Mouse (Mus musculus): ENCODE results near the gene Pdzd11.

The Pdzd11 gene

DNA sequence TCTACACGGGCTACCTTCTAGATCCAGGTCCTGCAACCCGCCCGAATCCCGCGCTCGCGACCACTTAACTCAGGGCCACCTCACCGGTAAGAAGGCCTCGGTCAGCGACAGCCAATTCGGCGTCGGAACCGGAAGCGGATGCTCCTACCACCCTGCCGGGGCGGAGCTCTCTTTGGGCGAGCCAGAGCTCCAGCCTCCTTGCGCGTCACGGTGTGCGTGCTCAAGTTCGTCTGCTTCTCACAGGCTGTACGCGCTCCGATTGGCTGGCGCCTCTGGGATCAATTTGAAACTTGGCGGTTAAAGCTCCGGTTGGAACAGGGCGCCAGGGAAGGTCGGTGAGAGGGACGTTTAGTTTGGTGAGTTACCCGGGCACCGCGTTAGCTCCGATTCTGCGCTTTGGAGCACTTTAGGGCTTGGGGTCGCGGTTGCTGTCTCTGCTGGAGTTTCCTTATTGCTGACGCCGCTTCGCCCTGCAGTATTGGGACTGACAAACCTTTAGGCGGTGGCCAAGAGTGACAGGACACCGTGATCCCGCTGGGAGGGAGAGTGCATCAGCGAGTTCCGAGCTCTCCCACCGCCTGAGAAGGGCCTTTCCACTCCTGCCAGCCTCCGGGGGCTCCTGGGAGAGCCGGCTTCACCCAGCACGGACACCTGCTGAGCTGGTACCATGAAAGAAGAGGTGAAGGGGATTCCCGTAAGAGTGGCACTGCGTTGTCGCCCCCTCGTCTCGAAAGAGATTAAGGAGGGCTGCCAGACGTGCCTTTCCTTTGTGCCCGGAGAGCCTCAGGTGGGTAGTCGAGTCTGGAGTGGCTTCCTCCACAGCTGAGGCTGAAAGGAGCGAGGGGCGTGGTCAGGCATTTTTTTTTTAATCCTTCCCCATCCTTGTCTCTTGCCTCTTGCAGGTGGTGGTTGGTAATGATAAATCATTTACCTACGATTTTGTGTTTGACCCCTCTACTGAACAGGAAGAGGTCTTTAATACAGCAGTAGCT lies at the start of gene Pdzd11:
Gene Pdzd11 (minus strand): TSS at position 767 of the 992 bp plus-strand sequence.
- DNase-seq (ENCODE audit: low read depth): peak; percentile 94

GRCm38 (mm10) chrX:100664825-100665224 lies 38.5 kb upstream of the Pdzd11 start:
- DNase-seq (ENCODE audit: low read depth): no peak

DNA sequence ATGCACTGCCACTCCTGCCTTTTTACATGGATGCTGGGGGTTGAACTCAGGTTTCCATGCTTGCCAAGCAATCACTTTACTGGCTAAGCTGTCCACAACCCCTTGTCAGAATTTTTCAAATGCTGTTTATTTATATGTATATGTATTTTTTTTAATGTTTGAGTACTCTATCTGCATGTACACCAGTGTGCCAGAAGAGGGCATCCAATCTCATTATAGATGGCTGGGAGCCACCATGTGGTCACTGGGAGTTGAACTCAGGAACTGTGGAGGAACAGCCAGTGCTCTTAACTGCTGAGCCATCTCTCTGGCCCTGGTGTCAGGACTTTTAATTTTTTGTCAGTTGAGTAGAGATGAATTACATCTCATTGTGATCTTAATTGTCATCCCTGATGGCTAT lies 26.5 kb upstream of the Pdzd11 start:
- DNase-seq (ENCODE audit: low read depth): peak; percentile 15

DNA sequence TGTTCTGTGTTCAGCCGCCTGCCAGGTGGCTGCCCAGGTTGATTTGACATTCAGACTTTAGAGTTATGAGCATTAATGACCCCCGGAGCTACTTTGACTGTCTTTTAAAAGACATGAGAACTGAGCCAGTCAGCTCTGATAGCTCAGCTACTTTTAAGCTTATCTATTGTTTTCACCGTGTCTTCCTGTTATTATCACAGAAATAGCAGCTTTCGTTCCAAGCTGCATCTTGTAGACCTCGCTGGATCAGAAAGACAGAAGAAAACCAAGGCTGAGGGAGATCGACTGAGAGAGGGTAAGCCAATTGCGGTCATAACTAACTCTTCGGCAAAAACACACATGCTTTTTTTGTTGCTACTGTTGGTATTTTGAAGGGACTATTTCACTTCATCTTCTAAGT lies 12.1 kb upstream of the Pdzd11 start:
- DNase-seq (ENCODE audit: low read depth): no peak

- no peak for DNase-seq (ENCODE audit: low read depth)
Observed at GRCm38 (mm10) chrX:100629076-100629475, 2.7 kb upstream of the Pdzd11 start.

DNA sequence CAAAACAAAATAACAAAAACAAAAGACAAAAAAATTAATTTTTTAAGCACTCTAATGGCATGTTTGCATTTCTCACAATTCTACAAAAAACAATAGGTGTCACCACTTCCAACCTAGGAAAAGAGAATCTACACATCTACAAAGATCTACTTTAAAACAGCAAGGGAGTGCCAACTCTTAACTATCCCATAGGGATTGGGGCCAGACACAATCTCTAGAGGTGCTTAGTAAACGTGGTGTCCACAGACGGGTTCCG lies 894 bp downstream of the Pdzd11 start, which contains the start of gene Kif4:
Gene Kif4 (plus strand): TSS at position 192 of the 256 bp plus-strand sequence.
- no peak for DNase-seq (ENCODE audit: low read depth)

- DNase-seq (ENCODE audit: low read depth): peak; percentile 30
Observed at GRCm38 (mm10) chrX:100625146-100625545, 1.2 kb downstream of the Pdzd11 start.

DNA sequence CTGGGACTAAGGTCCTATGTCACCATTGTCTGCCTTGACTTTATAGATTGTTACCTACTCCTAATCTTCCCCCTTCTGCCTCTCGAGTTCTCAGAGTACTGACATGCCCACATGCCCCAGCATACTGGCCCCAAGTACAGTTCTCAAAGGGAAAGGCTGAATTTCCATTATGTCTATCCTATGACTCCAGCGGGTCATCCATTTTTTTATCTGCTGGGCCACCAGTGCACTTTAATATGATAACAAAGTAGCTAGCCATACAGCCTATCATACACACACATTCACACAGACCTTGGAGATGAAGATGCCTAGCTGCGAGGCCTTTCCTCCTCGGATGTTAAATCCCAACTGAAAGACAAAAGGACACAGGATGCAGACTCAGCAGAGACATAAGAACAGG lies 2.1 kb downstream of the Pdzd11 start:
- no peak for DNase-seq (ENCODE audit: low read depth)

GRCm38 (mm10) chrX:100621366-100621765 lies 5.0 kb downstream of the Pdzd11 start:
- DNase-seq (ENCODE audit: low read depth): no peak

GRCm38 (mm10) chrX:100618488-100618887 lies 7.9 kb downstream of the Pdzd11 start:
- no peak for DNase-seq (ENCODE audit: low read depth)

DNA sequence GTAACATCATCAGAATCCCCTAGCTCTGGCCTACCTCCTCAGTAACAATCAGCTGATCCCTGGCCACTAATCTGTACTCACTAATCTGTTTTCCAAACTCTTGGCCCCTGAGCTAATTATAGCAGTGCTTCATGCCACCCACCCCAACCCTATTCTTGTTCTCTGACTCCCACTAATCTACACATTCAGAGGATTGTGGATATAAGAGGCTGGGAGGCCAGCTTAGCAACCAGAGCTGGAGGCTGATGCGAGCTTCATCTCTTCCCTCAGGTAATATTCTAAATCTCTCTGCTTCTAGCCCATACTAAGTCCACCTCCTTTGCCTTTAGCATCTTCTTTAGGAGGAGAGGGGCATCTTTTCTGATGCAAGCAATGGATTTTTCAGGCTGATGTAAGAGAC lies 21.1 kb downstream of the Pdzd11 start, which contains the start of gene Arr3:
Gene Arr3 (plus strand): TSS at position 184 of the 400 bp plus-strand sequence.
- no peak for DNase-seq (ENCODE audit: low read depth)

DNA sequence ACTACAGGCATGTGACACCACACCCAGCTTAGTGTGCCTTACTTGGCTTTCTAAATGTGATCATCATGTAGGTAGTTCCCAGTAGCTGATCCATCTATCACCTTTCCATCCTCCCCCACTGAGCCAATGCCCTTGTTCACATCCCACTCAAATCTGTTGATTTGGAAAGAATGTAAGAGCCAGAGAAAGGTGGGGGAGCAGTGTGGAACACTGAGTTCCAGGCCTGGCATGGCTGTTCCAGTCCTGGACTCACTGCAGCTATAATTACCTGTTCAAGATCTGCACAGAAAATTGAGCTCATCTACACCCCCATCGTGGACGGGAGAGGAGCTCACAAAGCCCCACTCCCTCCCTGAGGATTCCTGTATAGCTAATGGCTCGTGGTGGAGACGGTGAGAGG lies 26.6 kb downstream of the Pdzd11 start:
- no peak for DNase-seq (ENCODE audit: low read depth)

- no peak for DNase-seq (ENCODE audit: low read depth)
Observed at GRCm38 (mm10) chrX:100597439-100597838, 28.9 kb downstream of the Pdzd11 start.

DNA sequence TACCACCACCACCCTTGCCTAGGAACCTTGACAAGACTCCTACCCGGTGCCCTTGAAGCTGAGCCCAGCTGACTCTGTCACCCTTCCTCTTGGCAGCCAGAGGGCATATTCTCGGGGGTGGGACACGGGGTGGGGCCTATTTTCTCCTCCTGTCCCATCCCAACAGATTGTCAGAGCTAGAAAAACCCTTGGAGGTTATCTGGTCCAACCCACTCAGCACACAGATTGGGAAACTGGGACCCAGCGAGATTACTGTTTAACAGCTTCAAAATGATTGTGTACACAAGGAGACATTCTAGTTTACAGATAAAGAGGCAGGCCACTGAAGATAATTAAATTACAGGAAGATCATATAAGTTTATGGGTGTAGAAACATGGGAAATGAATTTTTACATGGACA lies 31.6 kb downstream of the Pdzd11 start, which contains the start of gene P2ry4:
Gene P2ry4 (minus strand): TSS at position 79 of the 400 bp plus-strand sequence.
- DNase-seq (ENCODE audit: low read depth): no peak
